Mouse (Mus musculus) spleen, postnatal 10 days (tissue): ENCODE measurements around the gene Bex1.
A peak's percentile ranks its signal among the peaks of the same experiment; 100 is the strongest.

Experiments used
- DNase-seq, 2 experiments: peaks; one replicate each; pipeline ENCODE4 v3.0.0; 2021 to 2022; ENCODE audit warnings: low spot score in 2 of 2

Gene Bex1

GRCm38 (mm10) chrX:136171189-136172117 lies 43.9 kb downstream of the Bex1 start:
- DNase-seq, result peak; percentile 8 to 42

GRCm38 (mm10) chrX:136170625-136171024 lies 44.7 kb downstream of the Bex1 start:
- peak; percentile 7 to 10 for DNase-seq
